Mouse (Mus musculus): ENCODE results near the gene Larp6.

The Larp6 gene

DNA sequence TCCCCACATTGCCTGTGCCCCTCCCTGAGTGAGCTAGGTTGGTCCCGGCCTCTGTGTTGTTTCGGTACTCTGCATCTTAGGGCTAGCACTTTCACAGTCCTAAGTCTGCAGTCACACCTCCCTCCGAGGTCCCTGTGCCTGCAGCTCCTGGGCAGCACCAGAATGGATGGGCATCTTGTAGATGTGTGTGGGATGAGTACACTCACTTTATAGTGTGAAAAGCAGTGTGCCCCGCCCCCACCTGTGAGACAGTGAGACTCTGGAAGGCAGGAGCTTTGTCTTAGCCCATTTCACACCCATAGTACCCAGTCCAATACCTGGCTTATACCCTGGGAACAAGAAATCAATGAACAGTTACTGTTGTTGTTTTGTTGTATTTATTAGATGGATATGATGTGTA lies 2.5 kb downstream of the Larp6 start:
- in situ Hi-C loops (cut with MboI), result no loop called here

DNA sequence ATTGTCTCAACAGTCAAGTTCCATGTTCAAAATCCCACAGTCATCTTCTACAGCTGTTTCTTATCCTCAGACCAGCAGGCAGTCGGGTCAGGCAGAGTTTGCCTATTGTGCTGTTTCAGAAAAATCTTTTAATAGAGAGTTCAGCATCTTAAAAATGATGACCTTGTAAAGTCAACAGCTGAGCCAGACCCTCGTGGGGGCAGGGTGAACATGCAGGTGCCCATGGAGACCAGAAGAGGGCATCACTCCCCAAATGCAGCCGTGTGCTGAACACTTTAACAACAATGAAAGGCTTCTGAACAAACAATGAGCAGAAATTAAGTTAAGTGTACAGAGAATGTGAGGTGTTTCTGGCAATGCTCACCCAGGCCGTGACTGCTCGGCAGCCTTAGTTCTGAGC lies 3.0 kb downstream of the Larp6 start:
- in situ Hi-C loops (cut with MboI), result no loop called here

DNA sequence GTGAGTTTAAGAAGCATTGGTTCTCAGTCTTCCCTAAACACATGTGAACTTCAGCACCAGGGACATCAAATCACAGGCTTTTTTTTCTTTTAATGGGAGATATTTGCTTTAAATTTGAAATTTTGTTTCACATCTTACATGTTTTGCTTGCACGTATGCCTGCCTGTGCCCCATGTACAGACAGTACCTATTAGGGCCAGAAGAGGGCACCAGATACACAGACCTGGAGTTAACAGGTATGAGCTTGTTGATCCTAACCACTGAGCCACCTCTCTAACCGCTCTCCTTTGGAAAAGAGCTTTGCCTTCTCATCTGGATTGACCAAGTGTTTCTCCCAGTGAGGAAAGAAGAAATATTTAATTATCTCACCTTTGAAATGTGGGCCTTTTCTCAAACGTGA lies 5.5 kb downstream of the Larp6 start:
- in situ Hi-C loops (cut with MboI), result no loop called here

DNA sequence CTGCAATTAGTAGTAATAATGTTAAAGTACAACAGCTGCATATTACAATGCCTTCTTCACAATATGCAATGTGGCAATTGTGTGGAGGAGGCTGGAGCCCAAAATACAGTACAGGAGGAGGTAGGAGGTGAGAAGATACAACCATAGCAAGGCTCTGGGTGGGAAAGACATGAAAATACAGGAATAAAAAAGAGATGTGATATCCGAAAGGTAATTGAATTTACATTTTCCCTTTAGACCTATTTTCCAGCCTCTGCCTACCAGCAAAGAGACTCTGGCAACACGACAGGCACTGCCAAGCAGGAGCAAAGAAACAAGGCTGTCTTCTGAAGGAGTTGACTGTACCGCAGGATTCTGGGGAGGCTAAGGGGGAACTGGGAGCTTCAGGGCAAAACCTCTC lies 6.9 kb downstream of the Larp6 start:
- in situ Hi-C loops (cut with MboI), result no loop called here

DNA sequence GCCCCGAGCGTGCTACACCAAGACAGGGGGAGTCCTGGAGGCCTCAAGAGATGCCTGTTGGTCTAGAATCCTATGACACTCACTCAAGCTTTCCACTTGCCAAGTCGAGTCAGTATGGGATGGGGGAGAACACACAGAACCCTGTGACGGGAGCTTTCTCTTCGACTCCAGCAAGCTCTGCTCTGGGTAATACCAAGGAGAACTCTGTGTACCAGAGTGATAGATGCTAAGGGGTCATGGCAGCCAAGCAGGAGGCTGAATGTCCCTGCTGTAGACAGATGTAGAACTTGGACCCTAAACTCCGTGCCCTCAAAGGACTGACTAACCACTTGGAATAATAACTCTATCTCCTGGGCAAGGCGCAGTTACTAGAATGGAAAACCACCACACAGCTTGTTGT lies 12.2 kb downstream of the Larp6 start:
- in situ Hi-C loops (cut with MboI), result no loop called here

DNA sequence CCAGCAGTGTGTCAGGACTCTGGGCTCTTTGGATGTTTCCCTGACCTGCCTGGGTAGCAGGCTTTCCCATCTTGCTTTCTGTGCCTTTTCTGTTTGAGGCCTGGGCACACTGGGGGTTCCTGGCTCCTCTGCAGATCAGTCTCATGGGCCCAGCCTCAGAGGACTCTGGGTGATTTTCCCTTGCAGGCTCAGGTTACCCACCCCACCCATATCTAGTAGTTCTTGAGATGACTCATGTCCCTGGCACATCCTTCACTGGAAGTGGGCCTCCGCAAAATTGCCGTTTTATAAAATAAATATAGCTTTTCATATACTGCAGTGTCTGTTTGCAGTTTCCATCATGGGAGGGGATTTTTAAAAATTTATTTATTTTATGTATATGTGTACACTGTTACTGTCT lies 21.5 kb downstream of the Larp6 start:
- in situ Hi-C loops (cut with MboI), result no loop called here

DNA sequence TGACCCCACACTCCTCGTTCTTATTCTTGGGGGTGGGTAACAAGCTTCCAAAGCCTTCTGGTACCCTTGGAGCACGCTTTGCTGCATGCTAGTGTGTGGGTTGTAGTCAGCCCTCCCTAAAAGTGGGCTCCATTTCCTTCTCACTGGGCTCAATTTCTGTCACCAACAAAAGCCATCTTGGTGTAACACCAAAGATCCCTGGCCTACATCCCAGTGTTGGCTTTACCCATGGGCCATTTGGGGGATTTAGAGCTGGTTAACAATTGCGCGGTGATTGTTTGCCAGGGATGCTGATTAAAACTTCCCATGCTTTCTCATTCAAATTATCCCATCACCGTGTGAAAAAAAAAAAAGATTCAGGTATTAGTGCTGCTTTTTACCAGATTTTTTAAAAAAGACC lies 26.3 kb downstream of the Larp6 start:
- in situ Hi-C loops (cut with MboI), result no loop called here

DNA sequence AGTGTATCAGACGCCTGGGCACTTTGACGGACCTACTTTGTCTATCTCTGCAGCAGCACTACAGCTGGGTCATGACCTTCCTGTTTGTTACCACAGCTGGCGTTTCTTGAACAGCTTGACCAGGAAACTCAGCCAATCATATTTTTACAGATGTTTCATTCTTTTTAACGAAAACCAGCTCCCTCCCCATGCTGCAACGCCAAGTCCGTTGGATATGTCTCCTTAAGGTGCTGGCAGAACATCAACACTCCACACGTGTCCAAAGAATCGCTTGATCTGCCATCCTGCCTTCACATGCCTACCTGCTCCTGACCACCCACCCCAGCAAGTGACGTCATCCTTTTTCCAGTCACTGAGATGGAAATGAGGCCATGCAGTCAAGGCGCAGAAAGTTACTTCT lies 28.6 kb downstream of the Larp6 start:
- in situ Hi-C loops (cut with MboI), result no loop called here

DNA sequence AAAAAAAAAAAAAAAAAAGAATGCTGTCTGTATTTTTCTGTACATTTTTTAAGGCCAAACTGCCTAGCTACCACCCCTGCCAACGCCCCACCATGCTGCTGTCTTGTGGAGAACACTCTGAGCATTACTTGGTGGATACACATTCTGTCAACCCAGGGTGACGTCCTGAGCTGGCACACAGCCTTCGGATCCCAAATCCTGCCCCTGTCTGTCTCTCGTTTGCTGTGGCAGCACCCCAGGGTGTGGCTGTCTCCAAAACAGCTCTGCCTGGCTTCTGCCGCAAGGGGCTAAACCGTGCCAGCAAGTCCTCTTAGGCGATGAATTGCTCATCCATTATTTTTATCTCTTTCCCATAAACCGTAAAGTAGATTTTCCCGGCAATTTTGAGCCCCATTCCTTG lies 29.7 kb downstream of the Larp6 start:
- in situ Hi-C loops (cut with MboI), result no loop called here

DNA sequence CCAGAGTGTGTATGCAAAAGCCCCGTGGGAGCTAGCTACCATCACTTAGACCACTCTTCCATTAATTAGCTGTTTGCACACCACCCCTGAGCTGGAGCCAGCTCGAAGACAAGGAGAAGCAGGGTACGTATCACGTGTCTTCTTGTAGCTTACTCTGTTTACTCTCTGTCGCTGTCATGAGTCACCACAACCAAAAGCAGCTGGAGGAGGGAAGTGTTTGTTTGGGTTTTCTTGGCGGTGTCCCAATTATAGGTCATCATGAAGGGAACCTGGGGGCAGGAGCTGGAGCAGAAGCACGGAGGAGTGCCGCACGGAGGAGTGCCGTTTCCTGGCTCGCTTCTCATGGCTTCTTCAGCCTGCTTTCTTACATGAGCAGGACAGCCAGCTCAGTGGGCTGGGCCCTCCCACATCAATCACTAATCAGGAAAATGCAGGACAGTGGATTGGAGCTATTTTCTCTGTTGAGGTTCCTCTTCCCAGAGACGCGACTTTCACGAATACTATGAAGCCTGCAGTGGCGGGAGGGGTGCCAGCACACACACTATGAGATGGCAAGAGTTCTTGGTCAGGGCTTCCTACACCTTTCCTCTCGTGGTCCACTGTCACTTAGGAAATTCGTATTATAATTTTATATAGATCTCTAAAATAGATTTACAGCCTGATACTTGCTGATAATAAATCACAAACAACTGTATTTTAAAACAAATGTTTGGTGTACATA lies 30.6 kb downstream of the Larp6 start:
- in situ Hi-C loops (cut with MboI), result no loop called here

DNA sequence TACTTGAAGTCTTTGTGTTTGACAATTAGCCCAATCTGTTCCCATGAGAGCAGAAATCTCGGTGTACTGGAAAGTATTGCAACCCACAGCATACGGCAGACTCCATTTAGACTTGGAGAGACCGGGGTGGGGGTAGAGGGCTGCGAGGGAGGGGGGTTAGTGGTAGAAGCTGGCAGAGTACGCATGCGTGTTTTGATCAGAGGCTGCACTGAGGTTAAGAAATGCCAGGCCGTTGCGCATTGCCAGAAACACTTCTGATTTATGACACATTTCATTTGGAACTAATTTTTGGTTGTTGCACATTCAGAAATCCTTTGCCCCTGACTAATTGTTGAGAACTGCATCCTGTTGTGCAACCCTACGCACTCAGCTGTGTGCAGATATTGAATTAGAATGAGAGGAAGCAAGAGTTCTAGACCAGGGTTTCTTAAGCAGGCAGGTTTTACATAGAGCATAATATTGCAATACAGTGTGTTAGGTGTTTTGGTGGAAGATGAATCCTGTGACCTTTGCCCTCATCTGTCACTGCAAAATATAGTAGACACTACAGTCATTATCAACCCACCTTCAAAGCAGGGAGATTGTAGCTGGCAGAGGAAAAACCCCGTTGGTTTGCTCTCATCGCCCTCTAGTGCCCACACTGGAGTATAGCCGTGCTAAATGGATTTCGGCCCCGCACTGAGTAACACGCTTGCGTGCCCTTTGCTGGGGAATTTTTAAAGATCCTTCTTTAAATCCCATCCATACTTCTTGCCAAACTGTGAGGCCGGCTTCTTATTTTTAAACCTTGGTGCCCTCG lies 31.6 kb downstream of the Larp6 start:
- in situ Hi-C loops (cut with MboI), result no loop called here

DNA sequence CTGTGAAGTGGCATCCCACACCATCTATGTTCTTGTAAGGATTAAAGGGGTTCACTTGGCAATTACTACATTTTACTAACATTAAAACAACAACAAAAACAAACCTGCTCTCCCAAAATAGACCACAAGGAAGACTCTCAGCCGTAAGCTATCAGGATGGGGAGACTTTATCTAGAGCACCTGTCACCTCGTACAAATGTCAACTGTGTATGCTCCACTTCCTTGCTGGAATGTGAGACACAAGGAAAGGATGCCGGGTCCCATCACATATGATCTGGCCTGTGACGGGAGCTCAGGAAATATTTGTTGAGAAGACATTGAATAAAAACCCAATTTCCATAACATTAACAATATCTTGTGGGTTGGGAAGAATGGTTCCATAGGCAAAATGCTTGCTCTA lies 32.2 kb downstream of the Larp6 start:
- in situ Hi-C loops (cut with MboI), result no loop called here

DNA sequence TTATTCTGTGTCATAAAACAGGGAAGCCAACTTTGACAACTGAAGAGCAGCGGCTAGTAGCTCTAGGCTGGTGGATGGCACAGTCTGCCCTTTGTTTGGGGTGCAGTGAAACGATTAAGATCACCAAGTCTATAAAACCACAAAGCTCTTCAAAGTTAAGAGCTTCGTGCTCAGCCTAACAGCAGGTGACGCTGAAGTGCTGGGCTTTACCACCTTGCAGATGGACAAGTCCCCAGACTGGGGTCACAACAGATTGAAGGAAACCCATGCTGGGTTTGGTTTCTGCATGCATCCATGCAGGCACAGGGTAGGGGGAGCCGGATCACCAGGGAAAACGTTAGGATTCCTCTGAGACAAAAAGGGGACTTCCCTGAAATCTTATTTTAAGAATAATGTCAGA lies 33.8 kb downstream of the Larp6 start:
- in situ Hi-C loops (cut with MboI), result no loop called here

DNA sequence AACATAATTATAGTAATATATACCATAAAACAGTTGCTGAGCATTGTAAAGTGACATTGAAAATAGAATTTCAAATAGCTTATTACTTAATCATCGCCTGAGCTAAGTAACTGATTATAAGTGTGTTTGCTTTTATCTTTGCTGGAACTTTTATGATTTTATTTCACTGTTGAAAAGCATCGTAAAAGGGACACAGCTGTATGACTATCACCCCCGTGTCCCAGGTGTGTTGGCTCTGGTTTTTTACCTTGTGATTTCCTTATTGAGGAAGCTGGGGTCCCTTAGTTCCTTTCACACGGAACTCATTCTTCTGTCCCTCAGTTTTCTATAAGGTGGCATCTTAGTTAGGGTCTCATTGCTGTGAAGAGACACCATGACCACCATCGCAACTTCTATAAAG lies 34.9 kb downstream of the Larp6 start:
- in situ Hi-C loops (cut with MboI), result no loop called here

DNA sequence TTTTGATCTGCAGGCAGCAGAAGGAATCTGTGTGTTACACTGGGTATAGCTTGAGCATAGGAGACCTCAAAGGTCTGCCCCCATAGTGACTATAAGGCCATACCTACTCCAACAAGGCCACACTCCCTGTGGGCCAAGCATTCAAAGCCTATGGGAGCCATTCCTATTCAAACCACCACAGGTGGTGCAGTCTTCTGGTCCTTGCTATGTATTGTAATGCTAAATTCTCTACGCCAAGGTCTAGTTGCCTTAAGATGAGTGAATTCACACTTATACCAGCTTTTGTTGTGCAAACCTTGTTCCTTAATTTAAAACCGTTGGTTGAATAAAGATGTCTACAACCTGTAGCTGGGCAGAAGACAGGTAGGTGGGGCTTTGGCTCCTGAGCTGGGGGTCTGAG lies 35.4 kb downstream of the Larp6 start:
- in situ Hi-C loops (cut with MboI), result no loop called here

DNA sequence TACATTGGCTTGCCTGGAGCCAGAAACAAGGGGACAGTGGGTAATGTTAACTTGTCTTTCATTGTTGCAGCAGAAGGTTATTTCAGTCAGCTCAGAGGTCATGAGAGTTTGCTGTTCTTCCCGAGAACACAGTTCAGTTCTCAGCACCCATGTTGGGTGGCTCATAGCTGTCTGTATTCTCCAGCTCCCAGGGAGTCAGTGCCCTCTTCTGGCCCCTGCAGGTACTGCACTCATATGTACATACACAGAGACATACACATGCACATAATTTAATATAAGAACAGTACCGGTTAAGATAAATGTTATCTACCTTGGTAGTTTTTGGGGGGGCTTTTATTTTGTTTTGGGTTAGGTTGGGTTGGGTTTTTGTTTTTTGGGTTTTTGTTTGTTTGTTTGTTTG lies 36.3 kb downstream of the Larp6 start:
- in situ Hi-C loops (cut with MboI), result no loop called here

DNA sequence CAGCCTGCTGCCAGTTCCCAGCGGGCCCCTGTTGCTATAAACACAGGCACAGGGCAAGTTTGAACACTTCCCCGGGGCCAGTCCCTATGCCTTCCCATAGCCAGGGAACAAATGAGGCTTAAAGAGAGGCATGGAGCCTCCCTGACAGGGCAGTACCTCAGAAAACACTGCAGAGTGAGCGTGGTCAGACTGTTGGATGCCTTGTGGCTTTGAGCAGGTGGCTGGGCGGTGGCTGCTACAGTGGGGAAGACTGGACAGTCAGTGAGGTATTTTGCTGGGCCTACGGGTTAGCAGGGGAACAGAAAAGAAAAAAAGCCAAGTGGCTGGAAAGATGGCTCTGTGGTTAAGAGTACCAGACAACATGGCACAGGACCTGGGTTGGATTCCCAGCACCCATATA lies 38.3 kb downstream of the Larp6 start:
- in situ Hi-C loops (cut with MboI), result no loop called here

DNA sequence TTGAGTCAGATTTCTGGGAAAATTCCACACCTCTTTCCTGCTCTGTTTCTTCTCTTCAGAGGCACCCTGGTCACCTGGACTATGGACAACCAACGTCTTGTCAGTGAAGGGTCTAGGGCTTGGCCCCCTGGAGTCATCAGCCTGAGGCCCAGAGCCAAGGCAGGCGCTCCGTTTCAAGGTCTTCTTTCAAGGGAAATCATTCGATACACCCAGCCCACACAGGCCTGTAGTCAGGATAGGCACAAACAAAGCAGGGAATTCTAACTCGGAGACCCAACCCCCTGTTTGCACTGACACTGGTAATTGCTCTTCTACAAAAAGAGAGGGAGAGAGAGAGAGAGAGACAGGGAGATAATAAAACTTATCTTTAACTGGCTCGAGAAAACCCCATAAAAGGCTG lies 39.2 kb downstream of the Larp6 start:
- in situ Hi-C loops (cut with MboI), result no loop called here

DNA sequence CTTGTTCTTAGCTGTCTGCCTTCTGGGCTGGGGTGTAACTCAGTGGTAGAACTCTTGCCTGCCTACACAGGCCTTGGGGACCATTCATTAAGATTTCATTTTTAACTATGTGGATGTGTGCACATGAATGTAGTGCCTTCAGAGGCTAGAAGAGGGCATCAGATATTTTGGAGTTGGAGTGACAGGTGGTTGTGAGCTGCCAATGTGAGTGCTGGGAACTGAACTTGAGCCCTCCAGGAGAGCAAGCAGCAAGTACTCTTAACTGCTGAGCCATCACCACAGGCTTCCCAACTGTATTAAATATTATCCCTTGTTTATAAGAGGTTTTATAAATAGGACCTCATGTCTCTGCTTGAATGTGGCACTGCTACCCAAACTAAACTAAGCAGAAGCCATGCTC lies 39.8 kb downstream of the Larp6 start:
- in situ Hi-C loops (cut with MboI), result no loop called here

DNA sequence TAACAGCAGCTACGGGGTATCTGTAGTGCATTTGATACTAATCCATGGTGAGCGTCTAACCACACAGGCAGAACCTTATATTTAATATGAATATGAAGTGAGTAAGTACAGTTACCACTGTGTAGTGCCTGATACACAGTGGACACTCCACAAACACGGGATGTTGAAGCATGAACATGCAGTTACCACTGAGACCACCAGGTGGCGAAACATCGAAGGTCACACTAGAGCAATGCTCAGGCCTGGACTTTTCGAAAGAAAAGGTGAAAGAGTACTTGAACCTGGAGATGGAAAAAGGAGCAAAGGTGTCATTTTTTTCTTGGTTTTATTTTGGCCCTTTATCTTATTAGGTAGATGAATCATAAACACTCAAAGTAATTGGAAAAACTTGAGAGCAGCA lies 43.5 kb downstream of the Larp6 start:
- in situ Hi-C loops (cut with MboI), result no loop called here

DNA sequence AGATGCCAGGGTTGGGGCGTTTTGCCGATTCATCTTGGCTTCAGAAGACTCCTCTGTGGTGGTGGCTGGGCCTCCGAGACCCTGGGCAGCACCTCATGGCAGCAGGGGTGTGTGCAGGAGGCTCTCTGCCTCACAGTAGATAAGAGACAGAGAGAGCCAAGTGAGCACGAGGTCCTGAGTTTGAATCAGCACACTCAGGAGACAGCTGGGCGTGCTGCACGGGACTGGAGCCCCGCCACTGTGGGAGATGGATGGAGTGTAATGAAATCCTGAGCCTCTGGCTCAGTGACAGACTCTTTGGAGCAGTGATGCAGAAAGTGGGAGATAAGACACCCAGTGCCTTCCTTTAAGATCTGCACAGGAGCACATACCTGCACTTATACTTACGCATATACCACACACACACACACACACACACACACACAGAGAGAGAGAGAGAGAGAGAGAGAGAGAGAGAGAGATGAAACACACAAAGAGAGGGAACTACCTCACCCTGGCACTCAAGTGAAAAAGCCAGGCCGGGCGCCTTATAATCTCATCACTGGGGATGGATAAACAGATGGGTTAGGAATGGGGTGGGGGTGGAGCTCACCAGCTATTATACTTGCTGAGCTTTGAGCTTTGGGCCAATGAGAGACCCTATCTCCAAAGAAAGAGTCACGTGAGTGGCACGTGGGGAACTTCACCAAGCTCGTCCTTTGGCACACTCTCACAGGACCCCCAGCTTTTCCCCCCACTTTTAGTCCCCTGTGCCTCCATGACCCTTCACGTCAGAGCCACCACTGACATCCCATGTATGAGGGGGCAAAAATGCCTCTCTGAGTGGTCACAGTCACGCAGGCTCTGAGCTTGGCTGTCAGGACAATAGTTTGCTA lies 44.3 kb downstream of the Larp6 start:
- in situ Hi-C loops (cut with MboI), result no loop called here

DNA sequence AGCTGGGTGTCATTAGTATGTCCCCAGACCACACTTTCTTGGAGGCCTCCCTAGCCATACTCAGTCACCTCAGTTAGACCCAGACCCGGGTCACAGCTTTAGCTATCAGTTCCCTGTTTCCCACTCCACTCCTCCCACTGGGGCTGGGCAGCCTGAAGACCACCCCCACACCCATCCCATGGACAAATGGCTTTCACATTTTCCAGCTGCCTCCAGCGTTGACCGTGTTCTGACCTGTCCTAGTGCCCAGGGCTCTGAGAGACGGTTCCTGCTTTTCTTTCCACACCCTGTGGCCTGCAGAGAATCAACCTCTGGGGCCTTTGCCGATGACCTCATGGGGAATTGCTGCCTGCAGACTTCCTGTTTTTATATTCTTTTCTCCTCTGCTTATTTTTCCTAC lies 45.0 kb downstream of the Larp6 start:
- in situ Hi-C loops (cut with MboI), result no loop called here
